Mouse (Mus musculus) hindlimb bud, embryonic 11.5 days (tissue): Measurements from ENCODE around the gene Etv6.
A peak's percentile ranks its signal among the peaks of the same experiment; 100 is the strongest.
"Not testable (repeated sequence)": the region's sequence is repeated elsewhere in the genome, so short reads cannot be mapped to it uniquely, and the experiment has no call there.

Experiments
- DNase-seq: peaks from one replicate; pipeline ENCODE4 v3.0.0-alpha.2; 2012; ENCODE audit warnings: low read depth, low spot score; ENCODE audit errors: extremely low spot score

Etv6 gene

GRCm38 (mm10) chr6:134035490-134036405 lies at the start of gene Etv6:
TSS of gene Etv6 (plus strand) at chr6:134035700.
- peak; percentile 58 for DNase-seq

GRCm38 (mm10) chr6:133986161-133986560 lies 49.3 kb upstream of the Etv6 start:
- DNase-seq: no peak

DNA sequence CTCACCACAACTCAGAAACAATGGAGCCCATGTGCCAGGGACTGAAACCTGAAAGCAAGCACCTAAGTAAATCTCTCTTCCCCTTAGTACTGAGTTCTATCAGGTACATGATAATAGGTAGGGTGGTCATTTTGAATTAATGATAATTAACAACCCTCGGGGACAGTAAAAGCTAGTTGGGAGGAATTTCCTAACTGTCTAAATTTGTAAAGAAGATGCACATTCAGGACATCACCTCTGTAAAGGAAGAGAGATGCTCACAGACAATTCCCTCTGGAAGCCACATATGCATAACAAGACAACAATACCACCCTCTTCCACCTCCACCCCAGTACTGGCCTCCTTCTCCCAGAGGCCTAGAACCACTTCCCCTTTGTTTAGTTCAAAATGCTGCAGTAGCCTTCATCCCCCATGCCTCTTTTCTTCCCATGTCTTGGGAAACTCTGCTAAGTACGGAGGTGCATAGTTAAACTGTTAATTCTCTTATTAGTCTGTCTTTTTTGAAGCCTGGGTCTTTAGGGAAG lies 48.4 kb upstream of the Etv6 start:
- DNase-seq: no peak

- DNase-seq: no peak
Measured at GRCm38 (mm10) chr6:133988011-133988410, 47.5 kb upstream of the Etv6 start.

DNA sequence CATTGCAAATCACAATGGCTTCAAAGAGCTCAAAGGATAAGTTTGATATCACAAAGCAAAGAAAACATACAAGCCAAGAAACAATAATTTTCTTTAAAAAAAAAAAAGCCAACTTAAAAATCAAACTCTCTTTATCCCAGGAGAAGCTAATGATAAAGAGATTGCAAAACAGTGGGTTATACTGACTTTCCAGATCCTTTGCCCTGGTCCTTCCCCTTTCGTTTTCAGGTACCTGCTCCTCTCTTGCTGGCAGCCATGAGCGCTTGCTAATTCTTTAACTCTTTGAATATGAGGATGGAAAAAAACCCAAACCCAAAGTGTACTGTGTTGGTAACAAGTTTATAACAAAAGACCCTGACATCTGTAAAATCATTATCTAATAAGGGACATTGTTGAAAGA lies 38.0 kb upstream of the Etv6 start:
- no peak for DNase-seq

GRCm38 (mm10) chr6:133997935-133998334 lies 37.6 kb upstream of the Etv6 start:
- no peak for DNase-seq

DNA sequence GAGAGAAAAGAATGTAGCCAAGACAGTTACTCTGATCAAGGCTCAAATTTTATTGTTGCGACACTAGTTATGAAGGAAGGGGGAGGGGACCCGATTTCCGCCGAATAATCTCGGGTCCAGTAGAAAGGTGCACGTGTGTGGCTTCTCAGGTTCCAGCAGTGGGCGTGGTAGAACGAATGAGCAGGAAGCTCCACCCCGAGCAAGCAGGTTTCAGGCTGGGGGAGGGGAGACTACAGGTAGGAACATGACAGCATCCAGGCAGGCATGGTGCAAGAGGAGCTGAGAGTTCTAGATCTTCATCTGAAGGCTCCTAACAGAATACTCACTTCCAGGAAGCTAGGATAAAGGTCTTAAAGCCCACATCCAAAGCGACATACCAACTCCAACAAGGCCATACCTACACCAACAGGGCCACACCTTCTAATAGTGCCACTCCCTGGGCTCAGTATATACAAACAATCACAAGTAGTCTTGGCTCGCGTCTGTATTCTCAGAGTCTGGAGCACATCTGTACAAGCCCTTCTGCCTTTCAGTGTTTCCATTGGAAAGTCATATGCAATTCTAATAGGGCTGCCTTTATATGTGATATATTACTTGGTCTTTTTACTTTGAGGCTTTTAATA lies 20.9 kb upstream of the Etv6 start:
- DNase-seq: not testable (repeated sequence)

GRCm38 (mm10) chr6:134018807-134019206 lies 16.7 kb upstream of the Etv6 start:
- DNase-seq: no peak

- no peak for DNase-seq
Measured at GRCm38 (mm10) chr6:134020821-134021220, 14.7 kb upstream of the Etv6 start.

DNA sequence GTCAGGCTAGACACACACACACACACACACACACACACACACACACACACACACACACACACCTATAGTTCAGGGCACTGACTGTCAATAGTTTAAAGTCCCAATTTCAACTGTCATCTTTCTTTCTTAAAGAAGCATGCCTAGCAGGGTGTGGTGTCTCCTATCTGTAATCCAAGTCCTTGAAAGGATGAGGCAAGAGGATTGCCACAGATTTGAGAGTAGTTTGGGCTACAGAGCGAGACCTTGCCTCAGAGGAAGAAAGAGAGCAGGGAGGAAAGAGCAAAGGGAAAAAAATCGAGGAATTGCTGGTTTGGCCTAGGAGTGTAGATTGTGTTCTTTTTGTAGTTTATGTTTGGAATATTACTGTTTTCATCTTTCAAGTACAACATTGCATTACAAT lies 9.2 kb upstream of the Etv6 start:
- DNase-seq: no peak

- DNase-seq: no peak
Measured at GRCm38 (mm10) chr6:134027022-134027421, 8.5 kb upstream of the Etv6 start.

GRCm38 (mm10) chr6:134032451-134032850 lies 3.0 kb upstream of the Etv6 start:
- DNase-seq: no peak

DNA sequence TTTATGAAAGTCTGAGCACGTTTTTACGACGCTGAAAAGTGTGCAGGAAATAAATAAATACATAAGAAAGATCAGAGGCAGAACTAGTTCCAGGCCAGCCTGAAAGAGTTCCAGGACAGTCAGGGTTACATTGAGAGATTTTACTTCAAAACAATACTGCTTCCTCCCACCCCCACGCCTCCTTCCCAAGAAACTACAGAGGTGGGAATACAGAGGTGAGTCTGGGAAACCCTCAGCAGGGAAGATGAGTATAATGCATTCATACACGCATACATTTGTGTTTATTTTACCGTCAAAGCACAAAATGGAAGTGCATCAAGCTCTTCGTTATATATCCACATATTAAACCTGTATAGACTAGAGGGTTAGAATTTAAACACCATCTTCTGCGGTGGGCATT lies 1.1 kb upstream of the Etv6 start:
- no peak for DNase-seq

DNA sequence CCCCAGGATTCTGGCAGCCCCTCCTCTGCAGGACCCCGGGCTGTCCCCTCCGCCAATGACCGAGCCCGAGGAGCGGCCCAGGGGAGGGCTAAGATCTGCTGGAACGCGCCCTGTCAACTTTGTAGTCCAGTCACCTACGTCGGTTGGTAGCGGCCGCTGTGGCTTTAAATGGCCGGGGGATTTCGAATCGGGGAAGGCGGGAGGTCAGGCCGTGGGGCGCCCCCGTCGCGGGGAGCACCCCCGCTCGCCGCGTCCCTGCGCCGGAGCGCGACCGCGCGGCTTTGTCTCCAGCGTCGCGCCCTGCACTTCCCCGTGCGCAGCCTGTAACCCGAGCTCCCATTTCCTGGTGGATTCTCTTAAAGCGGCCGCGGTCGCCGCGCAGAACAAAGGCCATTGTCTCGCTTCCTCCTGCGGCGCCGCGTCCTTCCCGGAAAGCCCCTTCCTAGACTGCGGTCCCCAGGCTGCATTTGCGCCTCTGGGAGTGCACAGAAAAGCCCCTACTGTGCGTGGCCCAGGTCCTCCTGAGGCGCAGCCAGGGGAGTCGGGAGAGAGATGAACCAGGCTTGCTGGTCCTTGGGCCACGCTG lies 503 bp upstream of the Etv6 start:
- DNase-seq: no peak

DNA sequence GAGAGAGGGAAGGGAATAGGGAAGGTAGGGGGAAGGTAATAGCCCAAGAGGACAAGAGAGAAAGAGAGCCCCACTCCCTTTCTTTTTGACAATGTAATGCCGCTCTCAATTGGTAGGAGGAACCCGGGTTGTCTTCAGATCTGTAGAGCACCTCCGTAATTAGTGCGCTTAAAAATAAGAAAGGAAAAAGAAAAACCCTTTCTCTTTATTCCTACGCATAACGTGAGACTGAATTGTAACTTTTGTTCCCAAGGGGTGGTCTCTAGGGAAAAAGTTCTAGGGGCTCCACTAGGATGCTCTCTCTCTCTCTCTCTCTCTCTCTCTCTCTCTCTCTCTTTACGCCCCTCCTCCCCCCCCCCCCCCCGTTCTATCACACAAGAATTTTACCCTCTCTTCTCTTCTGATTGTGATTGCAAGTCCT lies 1.0 kb downstream of the Etv6 start:
- no peak for DNase-seq

- no peak for DNase-seq
Measured at GRCm38 (mm10) chr6:134036951-134037431, 1.5 kb downstream of the Etv6 start.

- no peak for DNase-seq
Measured at GRCm38 (mm10) chr6:134037960-134038359, 2.5 kb downstream of the Etv6 start.

GRCm38 (mm10) chr6:134038881-134039280 lies 3.4 kb downstream of the Etv6 start:
- DNase-seq: no peak

DNA sequence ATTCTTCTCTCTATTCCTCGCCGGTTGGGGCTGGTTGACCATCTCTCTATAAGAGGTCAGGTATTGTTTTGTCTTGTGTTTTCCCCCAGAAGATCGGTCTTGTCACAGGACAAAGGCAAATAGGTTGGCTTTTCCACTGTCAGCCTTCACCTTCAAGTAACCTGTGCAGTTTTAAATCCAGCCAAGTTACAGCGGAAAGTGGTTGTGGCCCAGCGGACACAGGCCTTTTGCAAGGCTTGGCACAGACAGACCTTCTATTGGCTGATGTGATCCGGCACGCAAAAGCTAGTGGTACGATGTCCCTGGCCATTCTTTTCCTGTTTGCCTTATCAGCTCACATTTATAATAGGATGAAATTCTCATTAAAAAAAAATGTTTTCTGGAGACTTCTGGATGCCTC lies 3.9 kb downstream of the Etv6 start:
- DNase-seq: no peak

DNA sequence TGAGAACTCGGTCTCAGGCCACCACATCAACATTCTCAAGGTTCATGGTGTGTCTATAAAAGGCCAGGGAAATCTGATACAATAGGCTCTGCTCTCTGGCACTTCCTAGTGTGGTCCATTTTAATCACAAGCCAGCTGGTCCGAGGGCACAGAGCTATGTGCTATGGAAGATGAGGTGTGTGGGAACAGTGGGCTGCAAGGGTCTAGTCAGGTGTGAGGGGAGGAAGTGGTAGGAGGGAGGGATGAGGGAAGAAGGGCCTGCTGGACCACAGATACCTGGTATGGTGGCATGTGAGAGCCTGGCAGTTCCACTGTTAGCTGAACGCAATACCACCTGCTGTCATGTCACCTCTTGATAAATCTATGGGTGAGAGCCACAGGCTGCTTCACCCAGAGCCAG lies 4.8 kb downstream of the Etv6 start:
- no peak for DNase-seq

- no peak for DNase-seq
Measured at GRCm38 (mm10) chr6:134041286-134041685, 5.8 kb downstream of the Etv6 start.

- no peak for DNase-seq
Measured at GRCm38 (mm10) chr6:134041916-134042315, 6.4 kb downstream of the Etv6 start.
